ENCODE assay signal across 17 mouse cellular contexts in genomic region chr5:124266821-124267220, GRCm38 (mm10). TPM values are rescaled to one million over a fixed set of nuclear protein-coding genes. Genes with fewer than 3 reads are reported as not detected.
DNase-seq lines count a peak whose midpoint lies in the region; ATAC-seq and TF ChIP-seq lines count a peak whose summit lies in the region.
"Had no signal": no experiment of that assay in that cellular context is flagged by ENCODE, and none has a peak within 500 bp of the region (broad histone marks: within the 10 kb centered on the region; RNA-seq: fewer than 3 reads in every experiment).

No protein-coding gene starts in this region.

- WGBS in lung, postnatal 0 days: 48% methylated on average over 6 of the region's 6 CpGs
- 41% methylated on average over 6 of the region's 6 CpGs for WGBS in lung, adult 2 months

- H3K4me2 ChIP-seq in lung, postnatal 0 days (replicated peaks; ENCODE audit: low read depth, low read length): no peak overlapping the region
- H3K4me2 ChIP-seq: limb, embryonic 15.5 days; midbrain, embryonic 12.5 days had no signal

- H3K4me1 ChIP-seq in lung, postnatal 0 days (ENCODE audit: insufficient read depth, low read depth, low read length): peaks cover 7% of the 10 kb centered on the region; the same call in 1 of the 2 replicates
- H3K4me1 ChIP-seq in lung, adult 2 months (ENCODE audit: control insufficient read depth, insufficient read depth, low read length): peaks cover 12% of the 10 kb centered on the region
- H3K4me1 ChIP-seq: embryonic facial prominence, embryonic 10.5 days; limb, embryonic 15.5 days had no signal

- ATAC-seq in lung, postnatal 0 days: peak; percentile 80
- peak; percentile 37; the same call in 1 of the 2 replicates for ATAC-seq in granulocyte monocyte progenitor cell, adult 5-6 weeks (replicated peaks; ENCODE audit: poor library complexity, severe bottlenecking)
- ATAC-seq: forebrain, postnatal 0 days; intestine, postnatal 0 days had no signal

- no peaks in the 10 kb centered on the region for H3K27me3 ChIP-seq in lung, postnatal 0 days (replicated peaks; ENCODE audit: insufficient read depth, low read length)
- H3K27me3 ChIP-seq: limb, embryonic 15.5 days; midbrain, embryonic 12.5 days had no signal

- no peak for TF ChIP-seq POLR2A in lung, adult 2 months (IDR thresholded peaks at IDR 0.05; ENCODE audit: borderline replicate concordance, extremely low read depth, low read depth, low read length)

- peak; percentile 97 for DNase-seq in heart, adult 11 months
- no peak for DNase-seq in heart, adult 8-10 months (ENCODE audit: low spot score)
- peak; percentile 52 for DNase-seq in lung, postnatal 0 days (ENCODE audit: low spot score)
- DNase-seq in lung, adult 2 months: no peak
- DNase-seq in lung, postnatal 36 days: peak; percentile 56
- DNase-seq in left cerebral cortex, postnatal 10 days (ENCODE audit: extremely low spot score in 1 of 2, low spot score in 2 of 2): no peak
- no peak for DNase-seq in right cerebral cortex, postnatal 36 days (ENCODE audit: low spot score in 2 of 2)
- DNase-seq: cerebellum, adult 9-10 months; forebrain, postnatal 0 days; gastrocnemius, postnatal 14 days; thymus, adult 2 months had no signal

- no peak overlapping the region for H3K9ac ChIP-seq in lung, postnatal 0 days (replicated peaks; ENCODE audit: low read depth)
- H3K9ac ChIP-seq: forebrain, postnatal 0 days; limb, embryonic 15.5 days; midbrain, embryonic 12.5 days had no signal

- no peaks in the 10 kb centered on the region for H3K36me3 ChIP-seq in lung, postnatal 0 days (ENCODE audit: insufficient read depth, low read length)

- H3K9me3 ChIP-seq in lung, postnatal 0 days (ENCODE audit: low read length): no peaks in the 10 kb centered on the region
- H3K9me3 ChIP-seq: embryonic facial prominence, embryonic 10.5 days; limb, embryonic 15.5 days; midbrain, embryonic 12.5 days had no signal

- intact Hi-C loops in left cerebral cortex, postnatal 10 days (cut with DNase I): no loop called here

- no peak for TF ChIP-seq CTCF in lung, postnatal 0 days (IDR thresholded peaks at IDR 0.05)
- no peak for TF ChIP-seq CTCF in lung, adult 2 months (IDR thresholded peaks at IDR 0.05; ENCODE audit: insufficient read depth, low read length)

- no peak overlapping the region for H3K27ac ChIP-seq in lung, postnatal 0 days (ENCODE audit: low read length)
- H3K27ac ChIP-seq: embryonic facial prominence, embryonic 10.5 days; hindbrain, embryonic 10.5 days; limb, embryonic 15.5 days; midbrain, embryonic 12.5 days had no signal

- peak; percentile 89 for TF ChIP-seq EP300 in lung, postnatal 0 days (IDR thresholded peaks at IDR 0.05)

- H3K4me3 ChIP-seq in lung, postnatal 0 days (ENCODE audit: low read depth, low read length): no peak overlapping the region
- H3K4me3 ChIP-seq in lung, adult 2 months (replicated peaks; ENCODE audit: extremely low read depth, low read depth, low read length): no peak overlapping the region
- H3K4me3 ChIP-seq: embryonic facial prominence, embryonic 10.5 days; hindbrain, embryonic 10.5 days; limb, embryonic 15.5 days; midbrain, embryonic 12.5 days had no signal

RNA-seq across cellular contexts. Expression of gene Pitpnm2, which starts 17.3 kb away (rescaled TPM):
- total RNA-seq in heart, adult 8-10 months (2022): 10 to 100 TPM; 39.8 to 52.2 (median 44.5) TPM
- 9.2 and 10.5 TPM in 2 replicates for polyA plus RNA-seq in lung, postnatal 0 days (2015; fragmentation: Nextera tagmentation; extraction: Ambion mirVana)
- 122 and 163 TPM in 2 replicates for polyA plus RNA-seq in lung, adult 2 months (2012; rRNA removed)
- total RNA-seq in granulocyte monocyte progenitor cell, adult 5-6 weeks (2014; fragmentation: Nextera tagmentation): 8.8 and 10.4 TPM in 2 replicates
- 3.1 and 4.1 TPM in 2 replicates for total RNA-seq in granulocyte monocyte progenitor cell, adult 5-6 weeks (2017)
- total RNA-seq in left cerebral cortex, postnatal 10 days (2021): 100 to 1,000 TPM; 149 to 170 TPM

Comparison
In these comparisons a context has a peak if more than half of its experiments do, and no peak if none do; other contexts are left out.
1. DNase-seq: peak in heart, adult 11 months (single experiment), lung, postnatal 0 days (single experiment) and lung, postnatal 36 days (single experiment); none in heart, adult 8-10 months (single experiment), lung, adult 2 months (single experiment), left cerebral cortex, postnatal 10 days (0 of 2) and right cerebral cortex, postnatal 36 days (0 of 2).